Mouse (Mus musculus) stomach, embryonic 16.5 days (tissue): ENCODE data around the gene Ceacam1. TPM values are rescaled to one million over a fixed set of nuclear protein-coding genes. Genes with fewer than 3 reads are reported as not detected.

ENCODE experiments used
- ATAC-seq: fragments of 200-750 bp; cut with Nextera tagmentation; 2 replicates; pipeline ENCODE4 v1.8.0; 2017; ENCODE audit warnings: moderate number of reproducible peaks, moderate TSS enrichment; ENCODE audit not compliant: insufficient read depth, low FRiP score
- H3K27ac ChIP-seq: fragments of 300-500 bp; sonication (generic); 2 replicates; pipeline ENCODE4 v1.5.1; 2014; ENCODE audit warnings: low read length
- H3K27me3 ChIP-seq: fragments of 300-500 bp; sonication (generic); 2 replicates; pipeline ENCODE4 v1.6.1; 2014; ENCODE audit warnings: low read length, control low read depth, mixed read lengths; ENCODE audit not compliant: control insufficient read depth, insufficient read depth
- H3K36me3 ChIP-seq: fragments of 300-500 bp; sonication (generic); 2 replicates; pipeline ENCODE4 v1.6.1; 2014; ENCODE audit warnings: low read length; ENCODE audit not compliant: control insufficient read depth, insufficient read depth
- H3K4me1 ChIP-seq: fragments of 300-500 bp; sonication (generic); 2 replicates; pipeline ENCODE4 v1.6.1; 2014; ENCODE audit warnings: low read length, control low read depth, mixed read lengths; ENCODE audit not compliant: control insufficient read depth, insufficient read depth
- H3K4me2 ChIP-seq: fragments of 300-500 bp; sonication (generic); 2 replicates; pipeline ENCODE4 v1.6.1; 2014; ENCODE audit warnings: low read depth, low read length, mixed read lengths
- H3K4me3 ChIP-seq: fragments of 300-500 bp; sonication (generic); replicated peaks from 2 replicates; pipeline ENCODE4 v1.5.1; 2014; ENCODE audit warnings: mild to moderate bottlenecking, low read length
- H3K9ac ChIP-seq: fragments of 300-500 bp; sonication (generic); 2 replicates; pipeline ENCODE4 v1.6.1; 2014; ENCODE audit warnings: low read length
- H3K9me3 ChIP-seq: fragments of 300-500 bp; sonication (generic); replicated peaks from 2 replicates; pipeline ENCODE4 v1.6.1; 2016; ENCODE audit warnings: low read length, control low read depth; ENCODE audit not compliant: control insufficient read depth
- WGBS: fragments of 180-500 bp; shearing (Covaris S2); extraction: QIAGEN DNeasy Blood & Tissue Kit; methylation state at CpG from one replicate; pipeline ENCODE4 v1.1.7; 2014; 5-methylcytosine and 5-hydroxymethylcytosine counted together
- polyA plus RNA-seq: library from polyadenylated mRNA; unstranded; fragments of >200 nt; fragmentation: Nextera tagmentation; extraction: Ambion mirVana; gene quantifications from 2 replicates; pipeline ENCODE4 v1.2.1, GENCODE M21; 2015

Gene Ceacam1
- polyA plus RNA-seq, 1 experiment from 2014 or later = 98.3 TPM

DNA sequence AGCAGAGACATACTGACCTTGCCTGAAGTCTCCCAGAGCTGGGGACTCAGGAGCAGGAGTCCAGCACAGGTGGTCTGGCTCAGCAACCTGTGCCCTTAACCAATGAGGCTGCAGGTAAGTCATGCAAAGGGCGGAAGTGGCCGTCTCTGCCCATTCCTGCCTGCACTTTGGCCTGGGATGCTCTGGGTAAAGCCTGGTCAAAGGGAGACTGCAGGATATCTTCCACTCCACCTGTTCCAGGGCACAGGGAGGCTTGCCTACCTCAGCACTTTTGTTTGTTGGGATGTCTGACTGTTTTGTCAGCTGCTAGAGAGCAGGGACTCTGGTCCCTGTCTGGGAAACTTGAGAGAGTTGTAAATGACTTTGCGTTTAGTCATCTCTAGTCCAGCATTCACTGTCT lies 25.3 kb downstream of the Ceacam1 start:
- no peak for ATAC-seq
- H3K27ac ChIP-seq = no peak overlapping the region

DNA sequence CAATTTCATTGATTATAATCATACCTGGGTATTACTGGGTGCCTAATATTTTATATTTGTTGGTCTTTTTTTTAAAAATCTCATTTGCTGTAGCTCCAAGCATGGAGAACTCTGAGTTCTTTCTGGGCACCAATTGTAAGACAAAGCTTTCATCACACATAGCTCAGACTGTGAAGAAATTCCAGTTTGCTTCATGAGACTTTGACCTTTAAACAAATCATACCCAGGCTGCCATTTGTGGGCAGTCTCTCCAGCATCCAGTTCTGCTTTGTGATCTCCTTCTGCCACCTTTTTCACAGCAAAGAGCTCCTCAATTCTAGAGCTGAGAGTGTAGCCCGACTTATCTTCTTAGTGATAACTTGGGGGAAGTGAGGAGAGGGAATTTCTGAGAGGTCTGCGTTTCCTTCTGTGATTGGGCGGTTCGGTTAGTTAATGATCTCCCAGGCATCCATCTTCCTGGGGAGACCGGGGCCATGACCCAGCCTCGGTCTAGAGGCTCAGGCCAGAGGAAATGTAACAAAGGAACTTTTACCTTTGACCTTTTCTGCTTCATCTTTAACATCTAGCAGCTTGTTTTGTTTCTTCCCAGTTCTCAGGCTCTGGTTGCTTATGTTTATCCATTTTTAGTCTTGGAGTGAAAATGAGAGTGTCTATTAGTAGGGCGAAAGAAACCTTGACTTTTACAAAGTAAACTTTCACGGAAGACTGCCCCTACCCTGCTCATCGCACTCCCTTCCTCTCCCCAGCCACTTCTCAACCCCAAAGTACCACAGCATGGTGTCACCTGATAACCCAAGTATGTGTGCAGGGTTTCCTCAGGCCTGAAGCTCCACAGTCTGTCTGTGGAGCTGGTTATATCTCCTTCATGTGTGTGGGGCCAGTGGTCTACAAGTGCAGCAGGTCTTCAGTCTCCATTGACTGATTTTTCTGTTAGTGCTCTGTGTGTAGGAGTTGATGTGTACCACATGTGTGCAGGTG lies 27.2 kb downstream of the Ceacam1 start:
- WGBS = 21% methylated on average over 9 of the region's 9 CpGs
- H3K4me2 ChIP-seq = no peak overlapping the region
- no peak overlapping the region for H3K9ac ChIP-seq
- H3K27me3 ChIP-seq = no peaks in the 10 kb centered on the region
- ATAC-seq = no peak
- H3K4me1 ChIP-seq = no peaks in the 10 kb centered on the region
- H3K4me3 ChIP-seq = no peak overlapping the region
- no peak overlapping the region for H3K27ac ChIP-seq
- H3K36me3 ChIP-seq = no peaks in the 10 kb centered on the region
- H3K9me3 ChIP-seq = no peaks in the 10 kb centered on the region

More for the DNA sequence above, 25.3 kb downstream of the Ceacam1 start:
- Histone ChIP-seq H3K4me1 (no peaks in the 10 kb centered on the region), H3K4me2 (no peak overlapping the region), H3K4me3 (no peak overlapping the region), H3K9me3 (no peaks in the 10 kb centered on the region), H3K27me3 (no peaks in the 10 kb centered on the region), H3K9ac (no peak overlapping the region), H3K36me3 (no peaks in the 10 kb centered on the region)
- WGBS = 83% methylated on average over 3 of the region's 3 CpGs

GRCm38 (mm10) chr7:25440816-25441153 lies 36.6 kb downstream of the Ceacam1 start:
- H3K4me2 ChIP-seq = no peak overlapping the region
- ATAC-seq = no peak
- WGBS = 88% methylated on average over 6 of the region's 6 CpGs
- no peak overlapping the region for H3K9ac ChIP-seq
- H3K4me1 ChIP-seq = no peaks in the 10 kb centered on the region
- no peaks in the 10 kb centered on the region for H3K9me3 ChIP-seq
- H3K36me3 ChIP-seq = no peaks in the 10 kb centered on the region
- H3K27ac ChIP-seq = peak overlapping the region; percentile 53; the same call in 1 of the 2 replicates
- H3K27me3 ChIP-seq = no peaks in the 10 kb centered on the region
- no peak overlapping the region for H3K4me3 ChIP-seq

DNA sequence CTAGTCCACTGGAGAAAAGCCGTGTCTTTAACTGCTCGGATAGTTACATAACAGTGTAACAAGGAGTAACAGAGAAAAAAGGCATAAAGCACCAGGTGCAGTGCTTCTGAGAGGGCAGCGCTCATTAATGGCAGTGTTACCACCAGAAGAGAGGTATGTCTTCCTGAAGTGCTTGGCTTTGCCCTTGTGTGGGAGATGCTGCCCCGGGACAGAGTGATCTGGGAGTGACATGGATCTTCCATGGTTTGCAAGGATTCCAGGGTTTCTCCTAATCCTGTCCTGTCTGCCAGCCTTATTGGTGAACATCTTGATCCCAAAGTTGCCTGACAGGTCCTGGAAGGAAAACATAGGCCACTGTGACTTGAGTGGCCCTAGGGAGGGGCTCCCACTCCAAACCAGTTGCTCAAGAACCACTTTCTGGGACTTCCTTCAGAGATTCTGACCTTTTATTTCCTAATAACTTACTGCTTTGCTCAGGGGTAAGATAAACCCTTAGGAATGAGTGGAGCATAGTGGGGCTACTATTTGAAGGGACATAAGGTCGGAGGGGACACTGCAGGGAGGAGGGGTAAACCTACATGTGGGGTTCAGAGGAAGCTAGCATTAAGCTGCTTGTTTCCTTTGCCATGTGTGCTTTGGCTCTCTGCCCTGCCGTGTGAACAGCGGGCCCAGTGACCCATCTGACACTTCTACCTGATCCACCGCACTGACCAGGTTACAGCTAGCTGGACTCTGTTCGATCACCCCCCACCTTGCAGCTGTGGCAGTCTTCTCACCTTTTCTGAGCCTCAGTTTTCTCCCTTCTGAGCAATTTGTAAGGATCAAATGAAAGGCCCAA lies 37.2 kb downstream of the Ceacam1 start:
- Histone ChIP-seq H3K4me3 (no peak overlapping the region), H3K27ac (peak overlapping the region; percentile 53), H3K36me3 (no peaks in the 10 kb centered on the region), H3K4me2 (no peak overlapping the region), H3K4me1 (no peaks in the 10 kb centered on the region), H3K9ac (no peak overlapping the region), H3K27me3 (no peaks in the 10 kb centered on the region), H3K9me3 (no peaks in the 10 kb centered on the region)
- ATAC-seq = peak; percentile 45; the same call in 1 of the 2 replicates
- WGBS = 75% methylated on average over 9 of the region's 9 CpGs

GRCm38 (mm10) chr7:25439124-25439822 lies 38.1 kb downstream of the Ceacam1 start:
- ATAC-seq = 0 out of 2 replicates have a peak, but pooled peaks have one; percentile 34
- H3K9me3 ChIP-seq = no peaks in the 10 kb centered on the region
- H3K4me3 ChIP-seq = no peak overlapping the region
- H3K4me2 ChIP-seq = no peak overlapping the region
- H3K4me1 ChIP-seq = peaks cover 7% of the 10 kb centered on the region; the same call in 1 of the 2 replicates
- H3K9ac ChIP-seq = no peak overlapping the region
- 70% methylated on average over 8 of the region's 8 CpGs for WGBS
- H3K36me3 ChIP-seq = no peaks in the 10 kb centered on the region
- H3K27me3 ChIP-seq = no peaks in the 10 kb centered on the region
- H3K27ac ChIP-seq = peak overlapping the region; percentile 53

DNA sequence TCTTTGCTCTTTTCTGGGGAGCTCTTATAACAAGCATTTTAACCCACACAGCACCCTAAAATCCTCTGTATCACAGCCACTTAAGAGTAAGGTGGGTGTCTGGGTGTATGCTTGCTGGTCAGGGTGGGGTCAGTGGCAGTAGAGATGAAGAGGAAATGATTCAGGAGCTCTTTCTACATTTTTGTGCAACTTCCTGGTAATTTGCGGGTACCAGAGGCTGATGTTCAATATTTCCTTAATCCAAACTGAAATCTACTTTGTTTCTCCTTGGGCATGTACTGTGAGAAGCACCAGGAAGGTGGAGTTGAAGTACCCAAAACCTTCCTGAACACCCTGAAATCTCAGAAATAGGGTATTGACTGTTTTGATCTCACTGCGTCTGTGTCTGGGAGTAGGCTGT lies 40.7 kb downstream of the Ceacam1 start:
- H3K9me3 ChIP-seq = no peaks in the 10 kb centered on the region
- peaks cover 21% of the 10 kb centered on the region for H3K4me1 ChIP-seq
- ATAC-seq = no peak
- H3K9ac ChIP-seq = no peak overlapping the region
- H3K4me2 ChIP-seq = no peak overlapping the region
- 76% methylated on average over 2 of the region's 2 CpGs for WGBS
- H3K4me3 ChIP-seq = no peak overlapping the region
- peak overlapping the region; percentile 85 for H3K27ac ChIP-seq
- no peaks in the 10 kb centered on the region for H3K36me3 ChIP-seq
- H3K27me3 ChIP-seq = no peaks in the 10 kb centered on the region

- H3K4me2 ChIP-seq = no peak overlapping the region
- H3K4me1 ChIP-seq = peaks cover 21% of the 10 kb centered on the region
- H3K4me3 ChIP-seq = no peak overlapping the region
- H3K27ac ChIP-seq = peak overlapping the region; percentile 85
- no peak overlapping the region for H3K9ac ChIP-seq
- H3K9me3 ChIP-seq = no peaks in the 10 kb centered on the region
- no peaks in the 10 kb centered on the region for H3K36me3 ChIP-seq
- H3K27me3 ChIP-seq = no peaks in the 10 kb centered on the region
- ATAC-seq = no peak
- 75% methylated on average over 6 of the region's 6 CpGs for WGBS
Measured at GRCm38 (mm10) chr7:25436226-25436625, 41.2 kb downstream of the Ceacam1 start.

DNA sequence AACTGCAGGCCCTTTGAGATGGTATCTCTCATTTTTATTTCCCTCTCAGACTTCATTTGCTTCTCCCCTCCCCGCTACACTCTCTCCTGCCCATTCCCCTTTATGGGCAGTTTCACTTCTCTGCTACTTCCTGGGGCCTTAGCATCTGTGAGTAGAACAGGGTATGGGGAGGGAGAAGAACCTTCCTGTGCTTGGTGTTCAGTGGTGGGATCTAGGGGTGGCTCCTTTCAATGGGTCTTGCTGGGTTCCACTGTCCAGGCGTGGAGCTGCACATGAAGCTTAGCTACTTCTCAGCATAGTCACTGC lies 41.9 kb downstream of the Ceacam1 start:
- no peaks in the 10 kb centered on the region for H3K36me3 ChIP-seq
- H3K9ac ChIP-seq = no peak overlapping the region
- WGBS = 79% methylated on average over 2 of the region's 2 CpGs
- no peak overlapping the region for H3K4me3 ChIP-seq
- H3K27ac ChIP-seq = peak overlapping the region; percentile 85
- peaks cover 21% of the 10 kb centered on the region for H3K4me1 ChIP-seq
- ATAC-seq = no peak
- H3K9me3 ChIP-seq = no peaks in the 10 kb centered on the region
- H3K4me2 ChIP-seq = no peak overlapping the region
- no peaks in the 10 kb centered on the region for H3K27me3 ChIP-seq
